Mouse (Mus musculus) myocyte (in vitro differentiated cells): Measurements from ENCODE around the gene Pzp.

ENCODE experiments used
- CEBPB ChIP-seq: IDR thresholded peaks from 2 replicates; pipeline ENCODE4 v1.6.1; 2011; ENCODE audit warnings: mild to moderate bottlenecking, moderate library complexity; ENCODE audit not compliant: poor library complexity, insufficient read depth, severe bottlenecking
- E2F4 ChIP-seq: IDR thresholded peaks from one replicate; pipeline ENCODE4 v1.6.1; 2011; ENCODE audit warnings: mild to moderate bottlenecking, control low read depth, moderate library complexity; ENCODE audit not compliant: insufficient read depth
- MAX ChIP-seq: IDR thresholded peaks from one replicate; pipeline ENCODE4 v1.6.1; 2011; ENCODE audit warnings: low read depth, mild to moderate bottlenecking, control low read depth
- MYOD1 ChIP-seq, 3 experiments: IDR thresholded peaks; one replicate each; pipeline ENCODE4 v1.6.1; 2011; ENCODE audit warnings: control low read depth in 2 of 3, low read depth in 2 of 3, mild to moderate bottlenecking in 2 of 3, moderate library complexity in 1 of 3; ENCODE audit not compliant: insufficient read length in 2 of 3, control insufficient read depth in 1 of 3
- MYOG ChIP-seq, 3 experiments: IDR thresholded peaks; one replicate each; pipeline ENCODE4 v1.6.1; 2011; ENCODE audit warnings: control low read depth in 2 of 3, low read depth in 2 of 3, mild to moderate bottlenecking in 2 of 3; ENCODE audit not compliant: insufficient read length in 2 of 3, control insufficient read depth in 1 of 3, insufficient read depth in 1 of 3
- POLR2A ChIP-seq: IDR thresholded peaks from one replicate; pipeline ENCODE4 v1.6.1; 2011; ENCODE audit warnings: low read depth, mild to moderate bottlenecking, control low read depth, moderate library complexity; ENCODE audit not compliant: insufficient read length
- POLR2AphosphoS2 ChIP-seq: IDR thresholded peaks from one replicate; pipeline ENCODE4 v1.6.1; 2011; ENCODE audit warnings: low read depth, control low read depth; ENCODE audit not compliant: insufficient read length
- SRF ChIP-seq: IDR thresholded peaks from one replicate; pipeline ENCODE4 v1.6.1; 2011; ENCODE audit warnings: low read depth; ENCODE audit not compliant: control insufficient read depth, insufficient read length
- TCF12 ChIP-seq: IDR thresholded peaks from one replicate; pipeline ENCODE4 v1.6.1; 2011; ENCODE audit warnings: mild to moderate bottlenecking, control low read depth; ENCODE audit not compliant: poor library complexity, insufficient read depth, severe bottlenecking
- TCF3 ChIP-seq: IDR thresholded peaks from one replicate; pipeline ENCODE4 v1.6.1; 2011; ENCODE audit warnings: low read depth, control low read depth; ENCODE audit not compliant: insufficient read length
- USF1 ChIP-seq: IDR thresholded peaks from one replicate; pipeline ENCODE4 v1.6.1; 2011; ENCODE audit warnings: low read depth, mild to moderate bottlenecking, control low read depth, moderate library complexity

DNA sequence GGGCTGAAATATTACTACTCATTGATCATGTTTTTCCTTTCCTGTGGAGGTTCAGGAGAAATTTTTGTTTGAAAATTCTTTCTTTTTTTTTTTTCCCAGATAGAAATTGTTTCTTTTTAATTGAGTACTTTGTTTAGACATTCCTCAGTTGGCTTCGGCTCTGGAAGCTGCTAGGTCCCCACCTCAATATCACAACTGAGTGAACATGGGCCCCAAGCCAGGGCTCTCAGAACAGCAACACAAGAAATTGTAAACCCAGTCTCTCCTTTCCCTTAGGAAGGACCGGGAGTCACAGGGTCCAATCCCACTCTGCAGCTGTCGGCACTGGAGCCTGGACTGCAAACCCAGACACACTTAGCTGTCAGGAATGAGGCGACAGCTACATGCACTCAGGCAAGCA lies 2.0 kb upstream of the Pzp start:
- TF ChIP-seq POLR2A (no peak), POLR2AphosphoS2 (no peak), MAX (no peak), USF1 (no peak), MYOD1 (IDR thresholded peaks at IDR 0.05; ENCODE audit: control insufficient read depth in 1 of 3, insufficient read length in 2 of 3, low read depth in 2 of 3) (no peak), SRF (no peak), E2F4 (no peak), CEBPB (no peak), MYOG (IDR thresholded peaks at IDR 0.05; ENCODE audit: control insufficient read depth in 1 of 3, insufficient read depth in 1 of 3, insufficient read length in 2 of 3, low read depth in 2 of 3) (no peak), TCF3 (no peak), TCF12 (no peak)
